Mouse (Mus musculus): ENCODE results near the gene Rinl. TPM values are rescaled to one million over a fixed set of nuclear protein-coding genes. Genes with fewer than 3 reads are reported as not detected.

Gene Rinl
- polyA plus RNA-seq, 1 experiment from 2014 or later = 7.0 TPM

GRCm38 (mm10) chr7:28838331-28838730, 49.6 kb downstream of the Rinl start:
- WGBS = 66% methylated on average over 9 of the region's 9 CpGs
- no peaks in the 10 kb centered on the region for H3K36me3 ChIP-seq (ENCODE audit: insufficient read depth, low read length)
- no peak for ATAC-seq (ENCODE audit: low FRiP score, low TSS enrichment)
- H3K27me3 ChIP-seq (ENCODE audit: insufficient read depth, low read length) = no peaks in the 10 kb centered on the region
- H3K4me2 ChIP-seq (replicated peaks; ENCODE audit: low read depth, low read length) = no peak overlapping the region
- H3K27ac ChIP-seq (ENCODE audit: low read length) = no peak overlapping the region
- 0 out of 2 replicates have a peak, but pooled peaks cover 2% of the 10 kb centered on the region for H3K9me3 ChIP-seq (ENCODE audit: low read length)
- H3K9ac ChIP-seq (replicated peaks; ENCODE audit: low read length) = no peak overlapping the region
- no peaks in the 10 kb centered on the region for H3K4me1 ChIP-seq (ENCODE audit: insufficient read depth, low read length)
- no peak overlapping the region for H3K4me3 ChIP-seq (ENCODE audit: low read length)

- no peak overlapping the region for H3K9ac ChIP-seq (replicated peaks; ENCODE audit: low read length)
- no peak for ATAC-seq (ENCODE audit: low FRiP score, low TSS enrichment)
- no peak overlapping the region for H3K4me2 ChIP-seq (replicated peaks; ENCODE audit: low read depth, low read length)
- peaks cover 4% of the 10 kb centered on the region; the same call in 1 of the 2 replicates for H3K4me1 ChIP-seq (ENCODE audit: insufficient read depth, low read length)
- H3K9me3 ChIP-seq (ENCODE audit: low read length) = peaks cover 2% of the 10 kb centered on the region; the same call in 1 of the 2 replicates
- no peaks in the 10 kb centered on the region for H3K36me3 ChIP-seq (ENCODE audit: insufficient read depth, low read length)
- no peak overlapping the region for H3K4me3 ChIP-seq (ENCODE audit: low read length)
- H3K27me3 ChIP-seq (ENCODE audit: insufficient read depth, low read length) = no peaks in the 10 kb centered on the region
- H3K27ac ChIP-seq (ENCODE audit: low read length) = no peak overlapping the region
- 53% methylated on average over 1 of the region's 1 CpGs for WGBS
Observed at GRCm38 (mm10) chr7:28847273-28847672, 58.5 kb downstream of the Rinl start.

Other genes starting within 250 kb of the Rinl start
- gene Sycn, start 248.1 kb upstream of the Rinl start, polyA plus RNA-seq (2015; fragmentation: Nextera tagmentation; extraction: Ambion mirVana) = not detected in 2 replicates
- gene Nccrp1, start 241.7 kb upstream of the Rinl start, polyA plus RNA-seq (2015; fragmentation: Nextera tagmentation; extraction: Ambion mirVana) = 0.18 TPM in 1 of 2 replicates, not detected in the other
- 16.7 and 20.7 TPM in 2 replicates for gene Samd4b, start 190.8 kb upstream of the Rinl start, polyA plus RNA-seq (2015; fragmentation: Nextera tagmentation; extraction: Ambion mirVana)
- 78.4 and 79.6 TPM in 2 replicates for gene Pak4, start 190.8 kb upstream of the Rinl start, polyA plus RNA-seq (2015; fragmentation: Nextera tagmentation; extraction: Ambion mirVana)
- gene Acp7, start 157.6 kb upstream of the Rinl start, polyA plus RNA-seq (2015; fragmentation: Nextera tagmentation; extraction: Ambion mirVana) = not detected in 2 replicates
- gene Fbxo27, start 96.1 kb upstream of the Rinl start, polyA plus RNA-seq (2015; fragmentation: Nextera tagmentation; extraction: Ambion mirVana) = 7.0 and 7.2 TPM in 2 replicates
- 9.4 and 9.9 TPM in 2 replicates for gene Fbxo17, start 72.2 kb upstream of the Rinl start, polyA plus RNA-seq (2015; fragmentation: Nextera tagmentation; extraction: Ambion mirVana)
- gene Mrps12, start 47.1 kb upstream of the Rinl start, polyA plus RNA-seq (2015; fragmentation: Nextera tagmentation; extraction: Ambion mirVana) = 141 and 143 TPM in 2 replicates
- 32.8 and 34.2 TPM in 2 replicates for gene Sars2, start 47.0 kb upstream of the Rinl start, polyA plus RNA-seq (2015; fragmentation: Nextera tagmentation; extraction: Ambion mirVana)
- gene Ccer2, start 32.8 kb upstream of the Rinl start, polyA plus RNA-seq (2015; fragmentation: Nextera tagmentation; extraction: Ambion mirVana) = not detected in 2 replicates
- gene Sirt2, start 22.2 kb upstream of the Rinl start, polyA plus RNA-seq (2015; fragmentation: Nextera tagmentation; extraction: Ambion mirVana) = 67.3 and 75.0 TPM in 2 replicates
- 48.5 and 53.2 TPM in 2 replicates for gene Nfkbib, start 21.5 kb upstream of the Rinl start, polyA plus RNA-seq (2015; fragmentation: Nextera tagmentation; extraction: Ambion mirVana)
- 204 and 224 TPM in 2 replicates for gene Hnrnpl, start 19.6 kb downstream of the Rinl start, polyA plus RNA-seq (2015; fragmentation: Nextera tagmentation; extraction: Ambion mirVana)
- 198 and 214 TPM in 2 replicates for gene Ech1, start 36.2 kb downstream of the Rinl start, polyA plus RNA-seq (2015; fragmentation: Nextera tagmentation; extraction: Ambion mirVana)
- gene Lgals4, start 44.9 kb downstream of the Rinl start, polyA plus RNA-seq (2015; fragmentation: Nextera tagmentation; extraction: Ambion mirVana) = 10.8 and 12.8 TPM in 2 replicates
- 1.3 and 2.3 TPM in 2 replicates for gene Lgals7, start 74.9 kb downstream of the Rinl start, polyA plus RNA-seq (2015; fragmentation: Nextera tagmentation; extraction: Ambion mirVana)
- gene Capn12, start 92.5 kb downstream of the Rinl start, polyA plus RNA-seq (2015; fragmentation: Nextera tagmentation; extraction: Ambion mirVana) = 0.59 and 0.74 TPM in 2 replicates
- gene Actn4, start 173.4 kb downstream of the Rinl start, polyA plus RNA-seq (2015; fragmentation: Nextera tagmentation; extraction: Ambion mirVana) = 360 and 374 TPM in 2 replicates
- 406 and 407 TPM in 2 replicates for gene Eif3k, start 192.9 kb downstream of the Rinl start, polyA plus RNA-seq (2015; fragmentation: Nextera tagmentation; extraction: Ambion mirVana)
- 9.7 and 10.1 TPM in 2 replicates for gene Map4k1, start 193.1 kb downstream of the Rinl start, polyA plus RNA-seq (2015; fragmentation: Nextera tagmentation; extraction: Ambion mirVana)

Data from kidney, embryonic 16.5 days (tissue).